Mouse (Mus musculus): Measurements from ENCODE around the gene Tbata. TPM values are rescaled to one million over a fixed set of nuclear protein-coding genes. Genes with fewer than 3 reads are reported as not detected.

The Tbata gene
- total and polyA plus RNA-seq, 3 experiments: not detected

GRCm38 (mm10) chr10:61199566-61200213 lies 27.9 kb downstream of the Tbata start:
- TF ChIP-seq ZC3H11A (IDR thresholded peaks at IDR 0.05; ENCODE audit: low read depth, low read length): peak; percentile 70
- no peak for TF ChIP-seq SIN3A (IDR thresholded peaks at IDR 0.05; ENCODE audit: low read length)
- TF ChIP-seq EP300 (IDR thresholded peaks at IDR 0.05; ENCODE audit: low read depth in 1 of 2, low read length in 2 of 2): no peak
- TF ChIP-seq MAZ (IDR thresholded peaks at IDR 0.05; ENCODE audit: low read depth, low read length): no peak
- no peak for TF ChIP-seq UBTF (IDR thresholded peaks at IDR 0.05; ENCODE audit: borderline replicate concordance, insufficient read depth, low read depth, low read length)
- TF ChIP-seq RAD21 (IDR thresholded peaks at IDR 0.05; ENCODE audit: low read depth, low read length): peak; percentile 87
- no peak for TF ChIP-seq TCF12 (IDR thresholded peaks at IDR 0.05; ENCODE audit: low read depth, low read length)
- peak; percentile 86 for TF ChIP-seq CTCF (IDR thresholded peaks at IDR 0.05 in 2 of 3, conservative IDR thresholded peaks at IDR 0.05 in 1 of 3; ENCODE audit: control insufficient read depth in 1 of 3, insufficient read depth in 1 of 3, low read depth in 2 of 3, low read length in 3 of 3, poor library complexity in 1 of 3, severe bottlenecking in 1 of 3)
- peak; percentile 66 for TF ChIP-seq SMC3 (IDR thresholded peaks at IDR 0.05; ENCODE audit: low read depth, low read length)
- H3K4me3 ChIP-seq (ENCODE audit: control insufficient read depth in 1 of 2, insufficient read depth in 1 of 2, low read depth in 2 of 2, low read length in 2 of 2): no peak overlapping the region
- H3K36me3 ChIP-seq (ENCODE audit: control insufficient read depth in 1 of 2, insufficient read depth in 2 of 2, low read length in 2 of 2): no peaks in the 10 kb centered on the region
- H3K79me2 ChIP-seq (ENCODE audit: control insufficient read depth, insufficient read depth, low read length, poor library complexity): no peaks in the 10 kb centered on the region
- H3K4me1 ChIP-seq (ENCODE audit: control insufficient read depth in 1 of 2, insufficient read depth in 2 of 2, low read length in 2 of 2): no peaks in the 10 kb centered on the region
- H3K9me3 ChIP-seq (replicated peaks; ENCODE audit: insufficient read depth, low read length): no peaks in the 10 kb centered on the region
- H3K27me3 ChIP-seq (ENCODE audit: control insufficient read depth in 1 of 2, insufficient read depth in 2 of 2, low read length in 2 of 2): no peaks in the 10 kb centered on the region
- H3K27ac ChIP-seq (ENCODE audit: control insufficient read depth, low read depth, low read length): no peak overlapping the region
- no peak overlapping the region for H3K9ac ChIP-seq (ENCODE audit: control insufficient read depth, low read depth, low read length, poor library complexity, severe bottlenecking)
- peak; percentile 65 for DNase-seq (ENCODE audit: low read depth, low spot score)

- Histone ChIP-seq H3K9ac (ENCODE audit: control insufficient read depth, low read depth, low read length, poor library complexity, severe bottlenecking) (no peak overlapping the region), H3K9me3 (replicated peaks; ENCODE audit: insufficient read depth, low read length) (no peaks in the 10 kb centered on the region), H3K27ac (ENCODE audit: control insufficient read depth, low read depth, low read length) (no peak overlapping the region), H3K4me1 (ENCODE audit: control insufficient read depth in 1 of 2, insufficient read depth in 2 of 2, low read length in 2 of 2) (no peaks in the 10 kb centered on the region), H3K79me2 (ENCODE audit: control insufficient read depth, insufficient read depth, low read length, poor library complexity) (no peaks in the 10 kb centered on the region), H3K36me3 (ENCODE audit: control insufficient read depth in 1 of 2, insufficient read depth in 2 of 2, low read length in 2 of 2) (no peaks in the 10 kb centered on the region), H3K4me3 (ENCODE audit: control insufficient read depth in 1 of 2, insufficient read depth in 1 of 2, low read depth in 2 of 2, low read length in 2 of 2) (no peak overlapping the region), H3K27me3 (ENCODE audit: control insufficient read depth in 1 of 2, insufficient read depth in 2 of 2, low read length in 2 of 2) (no peaks in the 10 kb centered on the region)
- no peak for DNase-seq (ENCODE audit: low read depth, low spot score)
- no peak for TF ChIP-seq NRF1 (IDR thresholded peaks at IDR 0.05; ENCODE audit: insufficient read depth, low read depth, low read length, poor library complexity, severe bottlenecking)
- no peak for TF ChIP-seq CTCF (IDR thresholded peaks at IDR 0.05 in 2 of 3, conservative IDR thresholded peaks at IDR 0.05 in 1 of 3; ENCODE audit: control insufficient read depth in 1 of 3, insufficient read depth in 1 of 3, low read depth in 2 of 3, low read length in 3 of 3, poor library complexity in 1 of 3, severe bottlenecking in 1 of 3)
- TF ChIP-seq RAD21 (IDR thresholded peaks at IDR 0.05; ENCODE audit: low read depth, low read length): no peak
- no peak for TF ChIP-seq HCFC1 (IDR thresholded peaks at IDR 0.05; ENCODE audit: low read depth, low read length)
- TF ChIP-seq MAZ (IDR thresholded peaks at IDR 0.05; ENCODE audit: low read depth, low read length): no peak
- TF ChIP-seq EP300 (IDR thresholded peaks at IDR 0.05; ENCODE audit: low read depth in 1 of 2, low read length in 2 of 2): no peak
- no peak for TF ChIP-seq MXI1 (IDR thresholded peaks at IDR 0.05; ENCODE audit: low read depth, low read length)
These were observed 28.6 kb downstream of the Tbata start for GRCm38 (mm10) chr10:61200232-61200820.
